ENCODE assay signal across 24 mouse cellular contexts in genomic region chr1:38217098-38217497, GRCm38 (mm10).
DNase-seq lines count a peak whose midpoint lies in the region; ATAC-seq and TF ChIP-seq lines count a peak whose summit lies in the region.
"Had no signal": no experiment of that assay in that cellular context is flagged by ENCODE, and none has a peak within 500 bp of the region (broad histone marks: within the 10 kb centered on the region; RNA-seq: fewer than 3 reads in every experiment).

No protein-coding gene starts in this region.

- H3K4me1 ChIP-seq in midbrain, embryonic 11.5 days (ENCODE audit: control insufficient read depth, insufficient read depth, low read length): no peaks in the 10 kb centered on the region
- H3K4me1 ChIP-seq in midbrain, postnatal 0 days (ENCODE audit: insufficient read depth, low read length): no peaks in the 10 kb centered on the region; the same call in 1 of the 2 replicates
- peaks cover 40% of the 10 kb centered on the region for H3K4me1 ChIP-seq in limb, embryonic 10.5 days
- peaks cover 46% of the 10 kb centered on the region for H3K4me1 ChIP-seq in limb, embryonic 13.5 days
- H3K4me1 ChIP-seq: forebrain, embryonic 13.5 days had no signal

- no peak for ATAC-seq in midbrain, embryonic 11.5 days (ENCODE audit: low FRiP score)
- ATAC-seq in midbrain, postnatal 0 days (ENCODE audit: low FRiP score): no peak
- ATAC-seq in limb, embryonic 13.5 days (ENCODE audit: low FRiP score, low read depth): peak; percentile 34; the same call in 1 of the 2 replicates
- ATAC-seq: activated CD4-positive, CD25-positive, alpha-beta regulatory T cell, adult 4 months; forebrain, embryonic 13.5 days; forebrain, embryonic 16.5 days had no signal

- no peak for TF ChIP-seq CTCF in midbrain, postnatal 0 days (IDR thresholded peaks at IDR 0.05)

- peak; percentile 64 for DNase-seq in midbrain, embryonic 11.5 days (ENCODE audit: low spot score, missing footprints)
- no peak for DNase-seq in midbrain, postnatal 0 days (ENCODE audit: low spot score)
- peak; percentile 51 for DNase-seq in limb, embryonic 10.5 days (ENCODE audit: low spot score)
- no peak for DNase-seq in heart, adult 11 months
- DNase-seq in layer of hippocampus, adult 9-10 months (ENCODE audit: low spot score): no peak
- DNase-seq in spleen, adult 12 weeks (ENCODE audit: low spot score): no peak
- DNase-seq: adrenal gland, adult 8-10 months; adrenal gland, postnatal 25 days; cerebellum, adult 18-20 months; cerebellum, adult 9-10 months; cerebellum, postnatal 14 days; gastrocnemius, adult 2 months; gastrocnemius, postnatal 14 days; heart, adult 2 months; heart, postnatal 14 days; heart, postnatal 4 days had no signal

- H3K4me2 ChIP-seq in midbrain, embryonic 11.5 days: no peak overlapping the region
- no peak overlapping the region for H3K4me2 ChIP-seq in midbrain, postnatal 0 days (ENCODE audit: low read depth, low read length, poor library complexity, severe bottlenecking)
- peak overlapping the region; percentile 16; the same call in 1 of the 2 replicates for H3K4me2 ChIP-seq in limb, embryonic 13.5 days (replicated peaks)
- H3K4me2 ChIP-seq: forebrain, embryonic 13.5 days; hindbrain, embryonic 14.5 days had no signal

- H3K4me3 ChIP-seq in midbrain, embryonic 11.5 days (ENCODE audit: low read depth, low read length): no peak overlapping the region
- no peak overlapping the region for H3K4me3 ChIP-seq in midbrain, postnatal 0 days (ENCODE audit: low read depth, low read length)
- H3K4me3 ChIP-seq in limb, embryonic 10.5 days: no peak overlapping the region
- H3K4me3 ChIP-seq in limb, embryonic 13.5 days: no peak overlapping the region
- H3K4me3 ChIP-seq: forebrain, embryonic 10.5 days; forebrain, embryonic 13.5 days; heart, adult 2 months; heart, embryonic 10.5 days; heart, embryonic 13.5 days had no signal

- no peak overlapping the region for H3K27ac ChIP-seq in midbrain, embryonic 11.5 days (ENCODE audit: low read depth, low read length)
- no peak overlapping the region for H3K27ac ChIP-seq in midbrain, postnatal 0 days (ENCODE audit: low read depth, low read length)
- peak overlapping the region; percentile 43; the same call in 1 of the 2 replicates for H3K27ac ChIP-seq in limb, embryonic 10.5 days
- peak overlapping the region; percentile 44; the same call in 1 of the 2 replicates for H3K27ac ChIP-seq in limb, embryonic 13.5 days
- H3K27ac ChIP-seq: forebrain, embryonic 10.5 days; forebrain, embryonic 13.5 days; heart, adult 2 months; heart, embryonic 10.5 days; heart, embryonic 13.5 days; hindbrain, embryonic 14.5 days had no signal

- no peaks in the 10 kb centered on the region for H3K36me3 ChIP-seq in midbrain, embryonic 11.5 days (ENCODE audit: control insufficient read depth, insufficient read depth, low read length)
- no peaks in the 10 kb centered on the region for H3K36me3 ChIP-seq in midbrain, postnatal 0 days (ENCODE audit: insufficient read depth, low read length)
- H3K36me3 ChIP-seq in limb, embryonic 10.5 days: peaks cover 59% of the 10 kb centered on the region
- H3K36me3 ChIP-seq in limb, embryonic 13.5 days: peaks cover 14% of the 10 kb centered on the region
- H3K36me3 ChIP-seq: heart, embryonic 10.5 days; heart, embryonic 13.5 days had no signal

- no peaks in the 10 kb centered on the region for H3K27me3 ChIP-seq in midbrain, embryonic 11.5 days (ENCODE audit: control insufficient read depth, insufficient read depth, low read length)
- no peaks in the 10 kb centered on the region for H3K27me3 ChIP-seq in midbrain, postnatal 0 days (ENCODE audit: insufficient read depth, low read length)
- H3K27me3 ChIP-seq in limb, embryonic 10.5 days (ENCODE audit: low read depth, poor library complexity, severe bottlenecking): no peaks in the 10 kb centered on the region
- H3K27me3 ChIP-seq in limb, embryonic 13.5 days: peaks cover 9% of the 10 kb centered on the region; the same call in 1 of the 2 replicates
- H3K27me3 ChIP-seq: forebrain, embryonic 13.5 days; heart, embryonic 13.5 days had no signal

- H3K9ac ChIP-seq in midbrain, embryonic 11.5 days (ENCODE audit: low read length): no peak overlapping the region
- no peak overlapping the region for H3K9ac ChIP-seq in midbrain, postnatal 0 days (replicated peaks; ENCODE audit: low read length, poor library complexity, severe bottlenecking)
- no peak overlapping the region for H3K9ac ChIP-seq in limb, embryonic 13.5 days
- H3K9ac ChIP-seq: forebrain, embryonic 13.5 days; hindbrain, embryonic 14.5 days had no signal

- no peaks in the 10 kb centered on the region for H3K9me3 ChIP-seq in midbrain, embryonic 11.5 days (ENCODE audit: control insufficient read depth, low read length)
- H3K9me3 ChIP-seq in midbrain, postnatal 0 days (ENCODE audit: low read length): no peaks in the 10 kb centered on the region
- no peaks in the 10 kb centered on the region for H3K9me3 ChIP-seq in limb, embryonic 10.5 days (replicated peaks)
- H3K9me3 ChIP-seq in limb, embryonic 13.5 days: no peaks in the 10 kb centered on the region
- H3K9me3 ChIP-seq: forebrain, embryonic 10.5 days; heart, embryonic 10.5 days; heart, embryonic 13.5 days had no signal

- WGBS in midbrain, embryonic 11.5 days: 81% methylated on average over 5 of the region's 5 CpGs
- 92% methylated on average over 5 of the region's 5 CpGs for WGBS in midbrain, postnatal 0 days
- WGBS in limb, embryonic 10.5 days: 36% methylated on average over 5 of the region's 5 CpGs
- WGBS in limb, embryonic 13.5 days: 25% methylated on average over 5 of the region's 5 CpGs

Comparison
In these comparisons a context has a peak if more than half of its experiments do, and no peak if none do; other contexts are left out.
1. DNase-seq: peak in midbrain, embryonic 11.5 days (single experiment) and limb, embryonic 10.5 days (single experiment); none in midbrain, postnatal 0 days (single experiment), heart, adult 11 months (single experiment), layer of hippocampus, adult 9-10 months (single experiment) and spleen, adult 12 weeks (single experiment).
2. H3K27ac ChIP-seq: peak in limb, embryonic 10.5 days (single experiment) and limb, embryonic 13.5 days (single experiment); none in midbrain, embryonic 11.5 days (single experiment) and midbrain, postnatal 0 days (single experiment).